Mouse (Mus musculus) activated CD4-positive, CD25-positive, alpha-beta regulatory T cell, adult 9 weeks (primary cell): ENCODE data around the gene Tmx4. TPM values are rescaled to one million over a fixed set of nuclear protein-coding genes. Genes with fewer than 3 reads are reported as not detected.

Experiments
- polyA plus RNA-seq: library from polyadenylated mRNA; unstranded; fragments of 100-300 nt; shearing (Covaris generic); gene quantifications from one replicate; pipeline ENCODE4 v1.2.1, GENCODE M21; 2017

Gene Tmx4
- 26.2 TPM for polyA plus RNA-seq

DNA sequence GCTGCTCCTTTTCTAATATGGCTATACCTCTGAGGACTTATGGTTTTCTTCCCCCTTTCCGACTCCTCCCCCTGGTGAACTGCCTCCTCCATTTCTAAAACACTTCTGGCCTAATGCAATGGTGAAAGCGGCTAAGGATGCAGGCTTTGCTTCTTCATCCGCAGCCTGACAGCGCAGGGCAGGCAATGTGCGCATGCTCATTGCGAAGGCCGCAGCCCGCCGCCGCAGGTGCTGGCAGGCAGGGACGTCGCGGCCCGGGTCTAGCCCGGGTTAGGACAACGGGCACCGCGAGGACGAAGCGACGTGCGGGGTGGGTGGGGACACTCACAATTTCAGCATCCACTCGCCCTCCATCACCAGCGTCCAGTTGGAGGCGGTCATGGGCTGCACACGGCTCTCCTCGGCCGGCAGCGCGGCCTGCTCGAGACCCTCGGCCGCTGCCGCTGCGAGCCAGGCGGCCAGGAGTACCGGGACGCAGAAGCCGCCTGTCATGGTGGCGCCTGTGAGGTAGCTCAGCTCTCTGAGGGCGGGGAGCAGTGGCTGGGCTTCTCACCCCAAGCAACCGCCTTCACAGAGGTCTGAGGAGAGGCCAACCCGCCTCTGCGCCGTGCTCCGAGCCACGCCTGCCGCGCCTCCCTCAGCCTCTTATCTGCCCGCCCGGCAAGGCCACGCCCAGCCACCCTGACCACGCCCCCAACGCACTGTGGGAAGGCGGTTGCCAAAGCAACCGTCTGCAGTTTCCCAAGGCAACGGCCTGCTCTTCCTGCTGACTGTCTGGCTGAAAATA is at the start of gene Tmx4:
TSS of gene Tmx4 (minus strand) at position 632 of the 787 bp plus-strand sequence.

DNA sequence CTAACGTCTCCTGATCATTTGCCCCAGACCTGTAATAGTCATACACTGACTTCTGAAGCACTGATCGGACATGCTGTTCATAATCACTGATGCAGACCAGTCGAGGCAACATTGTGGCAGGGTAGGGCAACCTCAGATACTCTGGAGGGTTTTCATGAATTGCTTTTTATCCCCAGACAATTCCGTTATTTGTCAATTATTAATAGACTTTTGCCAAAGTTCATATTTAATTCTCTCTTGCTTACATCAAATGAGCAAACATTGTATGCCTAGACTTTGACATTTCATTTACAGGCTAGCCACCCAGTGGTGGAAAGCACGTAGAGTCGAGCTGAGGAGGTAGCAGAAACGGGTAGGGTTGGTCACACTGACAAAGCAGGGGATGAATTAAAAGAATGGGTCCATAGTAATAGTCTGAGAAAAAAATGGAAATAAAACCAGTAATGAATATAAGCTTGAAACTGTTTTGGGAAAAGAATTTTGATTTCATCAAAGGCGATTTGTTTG is 89.7 kb downstream of the Tmx4 start, which contains the start of gene Hao1:
TSS of gene Hao1 (minus strand) at position 148 of the 507 bp plus-strand sequence.

Other genes starting within 250 kb of the Tmx4 start
- not detected for gene Hao1, start 89.8 kb downstream of the Tmx4 start, polyA plus RNA-seq
- gene Plcb1, start 141.9 kb upstream of the Tmx4 start, polyA plus RNA-seq: not detected